ENCODE assay signal across 19 mouse cellular contexts in genomic region chr15:25740271-25740670, GRCm38 (mm10).
DNase-seq lines count a peak whose midpoint lies in the region; ATAC-seq and TF ChIP-seq lines count a peak whose summit lies in the region.
"Had no signal": no experiment of that assay in that cellular context is flagged by ENCODE, and none has a peak within 500 bp of the region (broad histone marks: within the 10 kb centered on the region; RNA-seq: fewer than 3 reads in every experiment).

No protein-coding gene starts in this region.

- ATAC-seq in embryonic facial prominence, embryonic 15.5 days (ENCODE audit: insufficient number of reproducible peaks, low FRiP score, low TSS enrichment, low read depth), result no peak
- no peak for ATAC-seq in limb, embryonic 15.5 days (ENCODE audit: insufficient number of reproducible peaks, low FRiP score, low TSS enrichment, low read depth)
- no peak for ATAC-seq in hindbrain, embryonic 11.5 days (ENCODE audit: low FRiP score)
- ATAC-seq: midbrain, embryonic 15.5 days had no signal

- H3K27me3 ChIP-seq in embryonic facial prominence, embryonic 15.5 days, result no peaks in the 10 kb centered on the region
- H3K27me3 ChIP-seq in embryonic facial prominence, embryonic 10.5 days (replicated peaks; ENCODE audit: low read depth, poor library complexity, severe bottlenecking), result no peaks in the 10 kb centered on the region
- no peaks in the 10 kb centered on the region for H3K27me3 ChIP-seq in limb, embryonic 15.5 days
- no peaks in the 10 kb centered on the region for H3K27me3 ChIP-seq in limb, embryonic 10.5 days (ENCODE audit: low read depth, poor library complexity, severe bottlenecking)
- H3K27me3 ChIP-seq in E14TG2a.4 (ENCODE audit: insufficient read depth, low read length), result no peaks in the 10 kb centered on the region
- H3K27me3 ChIP-seq in hindbrain, embryonic 11.5 days (ENCODE audit: control insufficient read depth, insufficient read depth, low read length), result no peaks in the 10 kb centered on the region
- H3K27me3 ChIP-seq: midbrain, embryonic 15.5 days had no signal

- no peaks in the 10 kb centered on the region for H3K4me1 ChIP-seq in embryonic facial prominence, embryonic 15.5 days
- peaks cover 9% of the 10 kb centered on the region; the same call in 1 of the 2 replicates for H3K4me1 ChIP-seq in embryonic facial prominence, embryonic 10.5 days
- H3K4me1 ChIP-seq in limb, embryonic 15.5 days, result no peaks in the 10 kb centered on the region
- peaks cover 8% of the 10 kb centered on the region; the same call in 1 of the 2 replicates for H3K4me1 ChIP-seq in limb, embryonic 10.5 days
- H3K4me1 ChIP-seq in E14TG2a.4 (replicated peaks; ENCODE audit: low read depth, low read length), result peaks cover 80% of the 10 kb centered on the region
- H3K4me1 ChIP-seq in hindbrain, embryonic 11.5 days (replicated peaks; ENCODE audit: control insufficient read depth, insufficient read depth, low read length), result no peaks in the 10 kb centered on the region
- H3K4me1 ChIP-seq: midbrain, embryonic 15.5 days had no signal

- no peak overlapping the region for H3K4me3 ChIP-seq in embryonic facial prominence, embryonic 15.5 days (replicated peaks)
- H3K4me3 ChIP-seq in embryonic facial prominence, embryonic 10.5 days, result no peak overlapping the region
- H3K4me3 ChIP-seq in limb, embryonic 15.5 days, result no peak overlapping the region
- H3K4me3 ChIP-seq in limb, embryonic 10.5 days, result no peak overlapping the region
- peak overlapping the region; percentile 24; the same call in 1 of the 2 replicates for H3K4me3 ChIP-seq in E14TG2a.4 (replicated peaks; ENCODE audit: low read length)
- H3K4me3 ChIP-seq in hindbrain, embryonic 11.5 days (ENCODE audit: low read depth, low read length), result no peak overlapping the region
- H3K4me3 ChIP-seq: heart, embryonic 10.5 days; midbrain, embryonic 15.5 days had no signal

- peaks cover 73% of the 10 kb centered on the region for H3K36me3 ChIP-seq in embryonic facial prominence, embryonic 15.5 days
- peaks cover 95% of the 10 kb centered on the region for H3K36me3 ChIP-seq in embryonic facial prominence, embryonic 10.5 days (replicated peaks)
- H3K36me3 ChIP-seq in limb, embryonic 15.5 days, result peaks cover 62% of the 10 kb centered on the region
- H3K36me3 ChIP-seq in limb, embryonic 10.5 days, result peaks cover 94% of the 10 kb centered on the region
- H3K36me3 ChIP-seq in E14TG2a.4 (ENCODE audit: insufficient read depth, low read length), result peaks cover 79% of the 10 kb centered on the region
- no peaks in the 10 kb centered on the region for H3K36me3 ChIP-seq in hindbrain, embryonic 11.5 days (ENCODE audit: control insufficient read depth, insufficient read depth, low read length)
- H3K36me3 ChIP-seq: midbrain, embryonic 15.5 days had no signal

- WGBS in embryonic facial prominence, embryonic 15.5 days, result 60% methylated on average over 4 of the region's 4 CpGs
- 52% methylated on average over 4 of the region's 4 CpGs for WGBS in embryonic facial prominence, embryonic 10.5 days
- 51% methylated on average over 4 of the region's 4 CpGs for WGBS in limb, embryonic 15.5 days
- WGBS in limb, embryonic 10.5 days, result 52% methylated on average over 4 of the region's 4 CpGs
- 46% methylated on average over 4 of the region's 4 CpGs for WGBS in hindbrain, embryonic 11.5 days

- H3K4me2 ChIP-seq in embryonic facial prominence, embryonic 15.5 days (replicated peaks), result no peak overlapping the region
- no peak overlapping the region for H3K4me2 ChIP-seq in limb, embryonic 15.5 days
- H3K4me2 ChIP-seq in hindbrain, embryonic 11.5 days (replicated peaks; ENCODE audit: low read depth, low read length), result no peak overlapping the region
- H3K4me2 ChIP-seq: midbrain, embryonic 15.5 days had no signal

- no peak overlapping the region for H3K9ac ChIP-seq in embryonic facial prominence, embryonic 15.5 days
- H3K9ac ChIP-seq in limb, embryonic 15.5 days, result no peak overlapping the region
- no peak overlapping the region for H3K9ac ChIP-seq in hindbrain, embryonic 11.5 days (ENCODE audit: low read depth, low read length)
- H3K9ac ChIP-seq: midbrain, embryonic 15.5 days had no signal

- no peak for TF ChIP-seq CTCF in E14TG2a.4 (conservative IDR thresholded peaks at IDR 0.05; ENCODE audit: low read length)

- no peaks in the 10 kb centered on the region for H3K9me3 ChIP-seq in embryonic facial prominence, embryonic 15.5 days (replicated peaks)
- H3K9me3 ChIP-seq in embryonic facial prominence, embryonic 10.5 days, result no peaks in the 10 kb centered on the region
- H3K9me3 ChIP-seq in limb, embryonic 15.5 days, result no peaks in the 10 kb centered on the region
- no peaks in the 10 kb centered on the region for H3K9me3 ChIP-seq in limb, embryonic 10.5 days (replicated peaks)
- no peaks in the 10 kb centered on the region for H3K9me3 ChIP-seq in E14TG2a.4 (ENCODE audit: low read length)
- no peaks in the 10 kb centered on the region for H3K9me3 ChIP-seq in hindbrain, embryonic 11.5 days (ENCODE audit: control insufficient read depth, low read length)
- H3K9me3 ChIP-seq: heart, embryonic 10.5 days; midbrain, embryonic 15.5 days had no signal

- no peak for DNase-seq in embryonic facial prominence, embryonic 10.5 days (ENCODE audit: low spot score)
- DNase-seq in limb, embryonic 10.5 days (ENCODE audit: low spot score), result no peak
- DNase-seq in induced T-regulatory cell, adult 2 months (ENCODE audit: low read depth), result peak; percentile 11
- no peak for DNase-seq in urinary bladder, postnatal 36 days (ENCODE audit: low spot score in 2 of 2)
- DNase-seq in hindbrain, embryonic 11.5 days (ENCODE audit: low spot score), result no peak
- DNase-seq: cerebellum, adult 8-10 months; gastrocnemius, postnatal 14 days; heart, postnatal 4 days; layer of hippocampus, adult 9-11 months; liver; lung, adult 2 months; right cerebral cortex, postnatal 25 days; thymus, adult 18-20 months had no signal

- H3K27ac ChIP-seq in embryonic facial prominence, embryonic 15.5 days (replicated peaks), result 0 out of 2 replicates have a peak overlapping the region, but pooled peaks have one; percentile 44
- H3K27ac ChIP-seq in embryonic facial prominence, embryonic 10.5 days (replicated peaks), result no peak overlapping the region
- peak overlapping the region; percentile 3; the same call in 1 of the 2 replicates for H3K27ac ChIP-seq in limb, embryonic 15.5 days
- no peak overlapping the region for H3K27ac ChIP-seq in limb, embryonic 10.5 days
- H3K27ac ChIP-seq in hindbrain, embryonic 11.5 days (ENCODE audit: low read depth, low read length), result no peak overlapping the region
- H3K27ac ChIP-seq: heart, embryonic 10.5 days; kidney, postnatal 0 days; midbrain, embryonic 15.5 days had no signal

Comparison
In these comparisons a context has a peak if more than half of its experiments do, and no peak if none do; other contexts are left out.
1. H3K27ac ChIP-seq: peak in embryonic facial prominence, embryonic 15.5 days (single experiment) and limb, embryonic 15.5 days (single experiment); none in embryonic facial prominence, embryonic 10.5 days (single experiment), limb, embryonic 10.5 days (single experiment) and hindbrain, embryonic 11.5 days (single experiment).